Mouse (Mus musculus) retina, postnatal 7 days (tissue): ENCODE data around the gene Hhex.

Experiments used
- DNase-seq: peaks from one replicate; pipeline ENCODE4 v3.0.0-alpha.2; 2012; ENCODE audit warnings: low read depth, low spot score

Hhex gene

DNA sequence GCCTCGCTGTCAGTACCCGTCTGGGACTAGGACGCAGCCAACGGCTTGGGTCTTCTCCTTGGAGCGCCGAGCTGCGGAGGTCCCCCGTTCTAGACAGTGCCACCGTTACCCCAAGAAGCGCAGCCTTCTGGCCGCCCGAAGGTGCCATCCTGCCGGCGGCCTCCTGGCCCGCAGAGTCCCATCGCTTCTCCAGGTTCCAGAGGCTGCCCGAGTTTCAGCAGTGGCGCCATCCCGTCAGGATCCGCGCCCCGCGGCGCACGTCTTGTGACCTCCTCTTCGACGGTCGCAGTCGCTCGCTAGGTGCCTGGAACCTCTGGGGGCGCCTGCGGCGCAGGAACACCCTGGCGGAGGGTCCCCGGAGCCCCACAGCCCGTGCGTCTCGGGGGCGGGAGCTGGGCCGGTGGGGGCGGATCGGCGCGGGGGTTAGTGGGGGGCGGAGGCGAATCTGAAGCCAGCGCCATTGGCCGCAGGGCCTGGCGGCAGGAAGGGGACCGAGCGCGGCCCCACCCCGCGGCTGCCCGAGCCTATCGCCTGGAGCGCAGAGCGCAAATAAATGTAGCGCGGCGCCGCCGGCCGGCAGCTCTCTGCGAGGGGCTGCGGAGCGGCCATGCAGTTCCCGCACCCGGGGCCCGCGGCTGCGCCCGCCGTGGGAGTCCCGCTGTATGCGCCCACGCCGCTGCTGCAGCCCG lies at the start of gene Hhex:
TSS of gene Hhex (plus strand) at position 548 of the 689 bp plus-strand sequence.
- DNase-seq = peak; percentile 13

DNA sequence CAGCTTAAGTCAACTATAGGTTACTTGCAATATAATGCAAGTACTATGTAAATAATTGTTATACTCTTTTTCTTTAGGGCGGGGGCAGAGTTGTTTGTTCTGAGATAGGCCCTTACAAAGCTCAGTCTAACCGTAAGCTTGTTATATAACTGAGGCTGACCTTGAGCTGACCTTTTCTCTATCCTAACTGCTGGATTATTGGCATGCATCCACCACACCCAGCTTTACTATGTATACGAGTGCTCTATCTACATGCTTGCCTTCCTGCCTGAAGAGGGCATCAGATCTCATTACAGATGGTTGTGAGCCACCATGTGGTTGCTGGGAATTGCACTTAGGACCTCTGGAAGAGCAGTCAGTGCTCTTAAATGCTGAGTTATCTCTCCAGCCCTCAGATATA lies 48.5 kb upstream of the Hhex start:
- DNase-seq = no peak

DNA sequence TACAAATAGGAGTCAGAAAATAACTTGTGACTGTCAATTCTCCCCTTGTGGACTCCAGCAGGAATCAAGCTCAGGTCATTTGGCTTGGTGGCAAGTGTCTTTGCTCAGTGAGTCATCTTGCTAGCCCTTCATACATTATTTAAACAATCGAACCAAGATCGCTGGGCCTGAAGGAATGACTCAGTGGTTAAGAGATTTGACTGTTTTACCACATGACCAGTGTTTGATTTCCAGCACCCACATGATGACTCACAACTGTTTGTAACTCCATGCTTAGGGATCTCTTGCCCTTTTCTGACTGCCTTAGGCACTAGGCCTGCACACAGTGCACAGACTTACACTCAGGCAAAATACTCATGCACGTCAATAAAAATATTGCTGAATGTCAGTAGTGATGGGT lies 42.7 kb upstream of the Hhex start:
- DNase-seq = no peak

- DNase-seq = no peak
These were observed 38.3 kb upstream of the Hhex start for GRCm38 (mm10) chr19:37396279-37396678.

DNA sequence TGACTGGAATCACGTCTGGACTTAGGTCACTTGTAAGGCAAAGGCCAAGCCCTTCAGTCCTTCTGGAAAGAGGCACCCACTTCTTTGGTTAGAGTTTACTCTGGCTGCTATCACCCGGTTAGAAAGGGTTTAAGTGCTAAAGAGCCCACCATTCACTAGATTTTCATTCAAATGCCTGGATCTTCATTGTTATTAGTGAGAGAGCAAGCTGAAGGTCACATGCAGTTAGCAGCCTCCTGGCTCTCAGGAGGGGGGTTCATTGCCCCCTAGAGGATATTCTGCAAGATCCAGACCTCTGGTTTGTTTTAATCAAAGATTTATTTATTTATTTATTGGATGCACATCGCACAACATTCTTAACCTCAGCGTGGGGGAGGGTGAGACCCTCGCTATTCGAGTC lies 33.7 kb upstream of the Hhex start:
- DNase-seq = no peak

DNA sequence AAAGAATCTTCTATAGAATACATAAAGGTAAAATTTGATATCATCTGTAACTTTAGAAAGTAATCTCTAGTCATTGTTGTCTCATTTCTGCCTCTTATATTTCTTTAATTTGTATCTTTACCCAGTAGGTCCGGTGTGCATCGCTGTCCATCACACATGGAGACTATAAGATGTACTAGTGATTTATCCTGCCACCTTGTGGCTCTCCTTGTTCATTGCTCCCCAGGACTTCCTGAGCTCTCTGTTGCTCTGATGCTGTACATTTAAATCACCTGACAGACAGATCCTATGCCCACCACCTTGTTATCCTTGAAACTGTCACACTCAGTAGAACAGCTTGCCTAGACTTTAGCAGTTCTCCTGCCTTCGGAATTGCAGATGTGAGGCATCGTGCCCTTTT lies 16.3 kb upstream of the Hhex start:
- DNase-seq = no peak

DNA sequence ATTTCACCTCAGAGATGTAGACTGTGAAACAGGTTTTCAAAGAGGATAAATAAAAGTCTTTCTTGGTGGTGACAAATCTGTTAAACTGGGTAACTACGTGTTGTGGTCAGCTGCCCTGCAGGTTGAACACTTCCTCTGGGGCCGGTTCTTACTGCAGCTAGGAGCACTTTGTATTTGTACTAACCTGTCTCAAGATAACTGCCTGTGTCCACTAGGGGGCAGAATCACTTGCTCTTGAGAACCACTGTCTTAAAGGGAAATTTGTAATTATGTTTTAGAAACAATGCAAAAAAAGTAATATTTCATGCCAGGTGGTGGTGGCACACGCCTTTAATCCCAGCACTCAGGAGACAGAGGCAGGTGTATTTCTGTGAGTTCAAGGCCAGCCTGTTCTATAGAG lies 15.0 kb upstream of the Hhex start:
- DNase-seq = peak; percentile 41

- no peak for DNase-seq
These were observed 6.0 kb upstream of the Hhex start for GRCm38 (mm10) chr19:37428589-37428988.

GRCm38 (mm10) chr19:37431139-37431756 lies 3.4 kb upstream of the Hhex start:
- no peak for DNase-seq

DNA sequence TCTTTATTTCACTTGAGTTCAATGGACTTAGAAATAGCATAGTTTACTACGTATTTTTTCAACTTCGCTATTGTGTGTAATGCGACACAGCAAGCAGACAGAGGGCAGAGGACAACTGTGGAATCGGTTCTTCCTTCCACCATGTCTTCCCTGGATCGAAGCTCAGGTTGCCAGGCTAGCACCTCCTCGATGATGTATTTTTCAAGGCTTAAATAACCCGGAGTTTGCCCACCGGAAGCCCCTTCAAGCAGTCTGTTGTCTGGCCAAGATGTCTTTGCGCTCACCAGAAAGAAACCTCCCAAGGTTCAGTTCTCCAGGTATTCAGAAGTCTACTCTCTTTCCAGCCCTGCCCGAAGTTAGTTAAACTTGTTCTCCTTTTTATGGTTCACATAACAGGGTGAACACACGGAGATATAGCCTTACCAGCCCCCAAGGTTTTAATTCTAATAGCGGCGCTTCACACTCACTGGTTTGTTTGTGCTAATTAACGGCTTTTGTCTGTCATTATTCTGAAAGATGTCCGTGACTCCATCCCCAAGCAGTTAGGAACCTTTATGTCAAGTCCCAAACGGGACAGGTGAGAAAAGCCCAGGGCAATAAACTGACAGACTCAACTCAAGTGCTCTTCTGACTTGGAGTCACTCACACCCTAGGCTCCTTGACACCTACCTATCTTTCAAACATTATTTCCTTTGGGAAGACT lies 1.6 kb upstream of the Hhex start:
- DNase-seq = no peak

- no peak for DNase-seq
These were observed 731 bp upstream of the Hhex start for GRCm38 (mm10) chr19:37433895-37434262.

- no peak for DNase-seq
These were observed 637 bp downstream of the Hhex start for GRCm38 (mm10) chr19:37435041-37435852.

- no peak for DNase-seq
These were observed 1.2 kb downstream of the Hhex start for GRCm38 (mm10) chr19:37435853-37436174.

- no peak for DNase-seq
These were observed 2.1 kb downstream of the Hhex start for GRCm38 (mm10) chr19:37436514-37437288.

DNA sequence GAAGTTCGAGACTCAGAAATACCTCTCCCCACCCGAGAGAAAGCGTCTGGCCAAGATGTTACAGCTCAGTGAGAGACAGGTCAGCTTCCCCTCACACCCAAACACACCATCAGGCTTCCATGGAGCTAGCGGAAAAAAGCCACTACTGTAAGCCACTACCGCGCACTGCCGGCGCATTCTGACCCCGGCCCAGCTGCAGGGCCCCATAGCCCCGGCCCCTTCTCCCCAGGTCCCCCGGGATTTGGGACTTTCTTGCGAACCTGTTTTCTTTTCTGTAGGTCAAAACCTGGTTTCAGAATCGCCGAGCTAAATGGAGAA lies 2.6 kb downstream of the Hhex start:
- no peak for DNase-seq

DNA sequence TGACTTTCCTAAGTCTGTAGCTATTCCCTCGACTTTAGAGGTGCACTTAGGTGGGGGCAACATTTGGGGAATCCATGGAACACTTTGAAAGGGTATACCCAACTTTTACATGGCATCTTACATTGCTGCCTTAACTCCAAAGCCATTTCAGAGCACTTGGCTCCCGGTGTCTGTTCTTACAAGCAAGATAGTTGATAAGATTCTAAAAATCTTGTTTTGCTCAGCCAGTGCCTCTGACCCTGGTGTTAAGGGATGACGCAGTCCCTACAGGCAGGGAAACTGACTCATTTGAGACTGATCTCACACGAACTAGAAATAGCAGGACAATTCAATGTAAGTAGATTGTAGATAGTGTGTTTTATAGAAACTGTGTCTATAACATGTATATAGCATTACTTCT lies 5.6 kb downstream of the Hhex start:
- DNase-seq = no peak

- no peak for DNase-seq
These were observed 6.3 kb downstream of the Hhex start for GRCm38 (mm10) chr19:37440708-37441475.

- DNase-seq = no peak
These were observed 8.1 kb downstream of the Hhex start for GRCm38 (mm10) chr19:37442524-37443286.

GRCm38 (mm10) chr19:37443631-37444140 lies 9.1 kb downstream of the Hhex start:
- DNase-seq = no peak

DNA sequence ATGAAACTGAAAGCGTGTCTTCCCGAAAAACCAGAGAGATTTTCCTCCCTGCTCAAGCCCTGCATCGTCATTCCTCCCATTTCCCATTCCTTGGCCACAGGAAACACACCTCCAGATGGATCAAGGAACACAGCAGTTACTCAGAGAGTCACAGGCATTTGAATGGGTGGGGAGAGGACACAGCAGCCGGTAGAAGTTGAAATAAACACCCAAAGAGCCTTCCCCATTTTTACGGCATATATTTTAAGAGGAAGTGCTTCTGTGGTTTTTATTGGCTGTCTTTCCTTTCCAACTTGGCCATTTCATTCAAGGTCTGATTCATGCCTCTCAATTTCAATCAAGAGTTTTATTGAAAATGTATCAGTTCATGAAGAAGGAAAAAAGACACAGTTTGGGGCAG lies 13.6 kb downstream of the Hhex start:
- DNase-seq = no peak
